Mouse (Mus musculus) kidney, embryonic 14.5 days (tissue): ENCODE results near the gene Gemin6. TPM values are rescaled to one million over a fixed set of nuclear protein-coding genes. Genes with fewer than 3 reads are reported as not detected.
"Not testable (repeated sequence)": the region's sequence is repeated elsewhere in the genome, so short reads cannot be mapped to it uniquely, and the experiment has no call there.

Source experiments
- ATAC-seq: fragments of 200-750 bp; cut with Nextera tagmentation; 2 replicates; pipeline ENCODE4 v1.8.0; 2017; ENCODE audit warnings: moderate number of reproducible peaks, mild to moderate bottlenecking, moderate TSS enrichment, moderate library complexity; ENCODE audit not compliant: low FRiP score, low TSS enrichment
- H3K27ac ChIP-seq: fragments of 300-500 bp; sonication (generic); 2 replicates; pipeline ENCODE4 v1.5.1; 2014; ENCODE audit warnings: low read depth, mild to moderate bottlenecking, low read length, moderate library complexity, mixed read lengths
- H3K27me3 ChIP-seq: fragments of 300-500 bp; sonication (generic); 2 replicates; pipeline ENCODE4 v1.6.1; 2014; ENCODE audit warnings: mild to moderate bottlenecking, low read length; ENCODE audit not compliant: control insufficient read depth, insufficient read depth
- H3K36me3 ChIP-seq: fragments of 300-500 bp; sonication (generic); 2 replicates; pipeline ENCODE4 v1.6.1; 2014; ENCODE audit warnings: low read length, mixed read lengths; ENCODE audit not compliant: control insufficient read depth, insufficient read depth
- H3K4me1 ChIP-seq: fragments of 300-500 bp; sonication (generic); 2 replicates; pipeline ENCODE4 v1.6.1; 2014; ENCODE audit warnings: low read length, mixed read lengths; ENCODE audit not compliant: control insufficient read depth, insufficient read depth
- H3K4me2 ChIP-seq: fragments of 300-500 bp; sonication (generic); replicated peaks from 2 replicates; pipeline ENCODE4 v1.6.1; 2014; ENCODE audit warnings: low read depth, mild to moderate bottlenecking, low read length
- H3K4me3 ChIP-seq: fragments of 300-500 bp; sonication (generic); 2 replicates; pipeline ENCODE4 v1.5.1; 2014; ENCODE audit warnings: mild to moderate bottlenecking, low read length
- H3K9ac ChIP-seq: fragments of 300-500 bp; sonication (generic); 2 replicates; pipeline ENCODE4 v1.6.1; 2014; ENCODE audit warnings: low read depth, mild to moderate bottlenecking, low read length, moderate library complexity
- H3K9me3 ChIP-seq: fragments of 300-500 bp; sonication (generic); 2 replicates; pipeline ENCODE4 v1.6.1; 2016; ENCODE audit warnings: low read length; ENCODE audit not compliant: control insufficient read depth
- WGBS: fragments of 180-500 bp; shearing (Covaris S2); extraction: QIAGEN DNeasy Blood & Tissue Kit; methylation state at CpG from one replicate; pipeline ENCODE4 v1.1.7; 2014; 5-methylcytosine and 5-hydroxymethylcytosine counted together
- polyA plus RNA-seq: library from polyadenylated mRNA; unstranded; fragments of >200 nt; fragmentation: Nextera tagmentation; extraction: Ambion mirVana; gene quantifications from 2 replicates; pipeline ENCODE4 v1.2.1, GENCODE M21; 2014

Gemin6 gene
- polyA plus RNA-seq: 49.0 and 61.9 TPM in 2 replicates

DNA sequence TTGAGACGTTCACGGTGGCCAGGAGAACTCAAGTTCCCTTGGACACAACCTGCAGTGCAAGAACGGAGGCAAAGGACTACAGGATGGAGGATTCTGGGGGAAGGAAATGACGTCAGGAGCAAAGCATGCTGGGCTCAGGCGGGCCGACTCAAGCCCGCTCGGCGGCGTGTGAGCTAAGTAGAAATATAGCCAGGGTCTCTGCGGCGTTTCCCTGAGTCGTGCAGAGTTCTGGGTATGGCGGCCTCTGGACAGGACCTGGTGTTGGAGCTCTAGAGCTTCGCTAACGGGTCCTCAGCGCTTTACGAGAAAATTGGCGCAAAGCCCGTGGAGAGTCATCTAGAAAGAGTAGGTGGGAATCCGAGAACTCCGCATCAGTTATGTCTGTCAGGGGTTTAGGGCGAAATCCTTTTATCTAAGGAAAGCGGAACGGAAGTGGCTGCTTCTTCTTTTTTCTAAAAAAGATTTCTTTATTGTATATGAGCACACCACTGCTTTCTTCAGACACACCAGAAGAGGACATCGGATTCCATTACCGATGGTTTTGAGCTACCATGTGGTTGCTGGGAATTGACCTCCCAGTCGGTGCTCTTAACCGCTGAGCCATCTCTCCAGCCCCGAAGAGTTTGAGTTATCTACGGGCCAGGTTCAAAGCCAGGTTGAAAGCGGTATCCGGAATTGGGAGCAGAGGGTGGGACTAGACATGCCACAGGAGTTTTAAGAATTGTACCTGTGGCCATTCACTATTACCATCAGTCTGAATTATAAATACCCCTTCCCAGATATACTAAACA is at the start of gene Gemin6:
TSS of gene Gemin6 (plus strand) at position 116 of the 791 bp plus-strand sequence.
- under 1% methylated on average over 33 of the region's 33 CpGs for WGBS
- ATAC-seq: peak; percentile 95
- H3K36me3 ChIP-seq: 0 out of 2 replicates have a peak, but pooled peaks cover 3% of the 10 kb centered on the region
- no peaks in the 10 kb centered on the region for H3K9me3 ChIP-seq
- no peaks in the 10 kb centered on the region for H3K27me3 ChIP-seq
- peak within 1 kb of the TSS; percentile 69 for H3K4me2 ChIP-seq
- peak within 1 kb of the TSS; percentile 71 for H3K9ac ChIP-seq
- H3K27ac ChIP-seq: peak within 1 kb of the TSS; percentile 69
- H3K4me1 ChIP-seq: no peaks in the 10 kb centered on the region
- H3K4me3 ChIP-seq: peak within 1 kb of the TSS; percentile 47

DNA sequence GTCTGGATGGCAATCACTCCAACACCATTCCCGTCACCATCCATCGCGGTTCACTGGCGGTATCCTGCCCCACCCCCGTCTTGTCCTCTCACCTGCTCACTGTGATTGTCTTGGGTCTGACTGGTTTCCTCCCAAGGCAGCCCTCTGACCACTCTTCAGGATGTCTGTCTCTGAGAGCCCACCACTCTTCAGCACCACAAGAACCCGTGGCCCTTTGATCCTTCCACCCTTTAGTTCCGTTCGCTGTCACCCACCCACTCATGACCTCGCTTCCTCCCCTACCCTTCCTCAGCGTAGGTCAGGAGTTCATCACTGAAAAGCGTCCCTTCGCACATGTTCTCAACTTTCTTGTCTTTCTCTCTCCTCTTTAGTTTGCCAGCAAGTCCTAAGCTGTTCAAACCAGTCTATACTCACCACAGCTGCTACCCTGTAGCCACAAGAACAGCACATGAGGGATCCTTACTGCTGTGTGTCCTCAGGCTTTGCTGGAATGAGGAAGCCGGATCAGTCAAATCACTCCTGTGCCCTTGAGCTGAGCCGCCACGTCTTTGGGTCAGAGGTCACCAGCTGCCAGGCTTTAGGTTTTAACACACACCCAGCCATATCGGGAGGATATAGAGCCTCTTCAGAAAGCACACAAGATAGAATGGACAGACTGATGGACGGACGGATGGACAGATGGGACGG is 49.4 kb upstream of the Gemin6 start:
- WGBS: 55% methylated on average over 19 of the region's 19 CpGs
- Histone ChIP-seq H3K4me1 (0 out of 2 replicates have a peak, but pooled peaks cover 8% of the 10 kb centered on the region), H3K9ac (no peak overlapping the region), H3K4me2 (no peak overlapping the region), H3K27me3 (no peaks in the 10 kb centered on the region), H3K27ac (no peak overlapping the region), H3K4me3 (no peak overlapping the region), H3K36me3 (no peaks in the 10 kb centered on the region), H3K9me3 (no peaks in the 10 kb centered on the region)
- 0 out of 2 replicates have a peak, but pooled peaks have one; percentile 54 for ATAC-seq

DNA sequence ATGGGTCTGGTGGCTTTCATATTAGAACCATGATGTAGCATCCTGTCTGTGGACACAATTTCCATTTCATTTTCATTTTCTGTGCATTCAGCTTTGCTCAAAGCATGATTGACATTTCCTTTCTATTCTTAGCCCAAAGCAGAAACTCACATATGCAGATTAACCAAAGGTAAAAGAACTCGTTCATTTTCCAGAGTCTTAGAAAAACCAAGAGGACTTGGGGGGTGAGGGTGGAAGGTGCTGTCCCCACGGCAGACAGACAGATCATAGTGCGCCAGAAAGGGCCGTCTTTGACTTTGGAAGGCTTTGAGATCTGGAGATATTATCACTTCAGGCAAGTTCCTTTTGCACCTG is 48.9 kb upstream of the Gemin6 start:
- H3K9me3 ChIP-seq: no peaks in the 10 kb centered on the region
- H3K36me3 ChIP-seq: no peaks in the 10 kb centered on the region
- H3K27ac ChIP-seq: no peak overlapping the region
- H3K4me1 ChIP-seq: 0 out of 2 replicates have a peak, but pooled peaks cover 8% of the 10 kb centered on the region
- H3K4me2 ChIP-seq: no peak overlapping the region
- no peak overlapping the region for H3K4me3 ChIP-seq
- no peak for ATAC-seq
- WGBS: 82% methylated on average over 4 of the region's 4 CpGs
- H3K27me3 ChIP-seq: no peaks in the 10 kb centered on the region
- H3K9ac ChIP-seq: no peak overlapping the region

DNA sequence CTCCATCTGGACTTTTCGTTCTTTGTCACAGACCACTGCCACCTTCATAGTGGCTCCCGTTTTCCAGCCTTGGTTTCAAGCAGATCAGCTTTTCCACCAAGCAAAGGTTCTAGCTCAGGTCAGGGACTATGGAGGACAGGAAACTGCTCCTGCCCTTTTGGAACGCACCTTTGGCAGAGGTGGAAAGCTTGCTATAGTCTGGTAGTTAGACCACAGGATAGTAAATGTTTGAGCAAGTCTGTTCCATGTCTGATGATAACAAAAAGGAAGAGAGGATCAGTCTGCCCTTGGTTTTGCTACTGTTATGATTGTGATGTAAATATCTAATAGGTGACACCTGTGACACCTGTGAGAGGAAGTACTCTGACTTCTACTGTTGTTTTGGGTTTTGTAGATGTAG is 48.3 kb upstream of the Gemin6 start:
- H3K27me3 ChIP-seq: no peaks in the 10 kb centered on the region
- H3K4me2 ChIP-seq: no peak overlapping the region
- H3K36me3 ChIP-seq: no peaks in the 10 kb centered on the region
- 0 out of 2 replicates have a peak, but pooled peaks cover 8% of the 10 kb centered on the region for H3K4me1 ChIP-seq
- H3K9ac ChIP-seq: no peak overlapping the region
- no peak overlapping the region for H3K27ac ChIP-seq
- 90% methylated on average over 3 of the region's 3 CpGs for WGBS
- ATAC-seq: no peak
- no peak overlapping the region for H3K4me3 ChIP-seq
- H3K9me3 ChIP-seq: no peaks in the 10 kb centered on the region

DNA sequence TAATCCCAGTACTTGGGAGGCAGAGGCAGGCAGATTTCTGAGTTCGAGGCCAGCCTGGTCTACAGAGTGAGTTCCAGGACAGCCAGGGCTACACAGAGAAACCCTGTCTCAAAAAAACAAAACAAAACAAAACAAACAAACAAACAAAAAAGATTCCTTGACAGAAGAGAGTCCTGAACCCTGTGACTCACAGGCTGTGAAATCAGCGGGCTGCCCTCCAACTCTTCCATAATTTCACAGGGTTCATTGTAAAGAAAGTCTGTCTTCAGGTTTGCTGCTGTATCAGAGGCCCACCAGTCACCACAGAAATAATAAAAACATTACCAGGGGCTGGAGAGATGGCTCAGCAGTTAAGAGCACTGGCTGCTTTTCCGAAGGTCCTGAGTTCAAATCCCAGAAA is 45.4 kb upstream of the Gemin6 start:
- 92% methylated on average over 3 of the region's 3 CpGs for WGBS
- H3K4me1 ChIP-seq, ATAC-seq, H3K27ac ChIP-seq, H3K9me3 ChIP-seq, H3K4me3 ChIP-seq, H3K4me2 ChIP-seq, H3K27me3 ChIP-seq, H3K36me3 ChIP-seq, H3K9ac ChIP-seq: not testable (repeated sequence)

DNA sequence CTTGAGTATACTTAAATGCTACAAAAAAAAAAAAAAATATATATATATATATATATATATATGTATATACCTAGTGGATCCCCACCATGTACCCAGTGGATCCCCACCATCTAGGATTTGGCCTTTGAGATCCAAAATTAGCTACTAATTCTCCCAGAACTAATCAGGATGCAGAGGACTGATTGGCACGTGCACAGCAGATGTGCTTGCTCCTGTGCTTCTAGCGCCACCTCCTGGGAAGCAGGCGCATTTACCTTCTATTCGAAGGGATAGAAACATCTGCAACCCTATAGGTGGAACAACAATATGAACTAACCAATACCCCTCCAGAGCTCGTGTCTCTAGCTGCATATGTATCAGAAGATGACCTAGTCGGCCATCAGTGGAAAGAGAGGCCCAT is 44.3 kb upstream of the Gemin6 start:
- H3K36me3 ChIP-seq: no peaks in the 10 kb centered on the region
- H3K9ac ChIP-seq: no peak overlapping the region
- no peak overlapping the region for H3K4me2 ChIP-seq
- WGBS: 2% methylated on average over 6 of the region's 6 CpGs
- 0 out of 2 replicates have a peak, but pooled peaks cover 2% of the 10 kb centered on the region for H3K4me1 ChIP-seq
- ATAC-seq: peak; percentile 77
- H3K4me3 ChIP-seq: no peak overlapping the region
- H3K9me3 ChIP-seq: no peaks in the 10 kb centered on the region
- no peak overlapping the region for H3K27ac ChIP-seq
- no peaks in the 10 kb centered on the region for H3K27me3 ChIP-seq

DNA sequence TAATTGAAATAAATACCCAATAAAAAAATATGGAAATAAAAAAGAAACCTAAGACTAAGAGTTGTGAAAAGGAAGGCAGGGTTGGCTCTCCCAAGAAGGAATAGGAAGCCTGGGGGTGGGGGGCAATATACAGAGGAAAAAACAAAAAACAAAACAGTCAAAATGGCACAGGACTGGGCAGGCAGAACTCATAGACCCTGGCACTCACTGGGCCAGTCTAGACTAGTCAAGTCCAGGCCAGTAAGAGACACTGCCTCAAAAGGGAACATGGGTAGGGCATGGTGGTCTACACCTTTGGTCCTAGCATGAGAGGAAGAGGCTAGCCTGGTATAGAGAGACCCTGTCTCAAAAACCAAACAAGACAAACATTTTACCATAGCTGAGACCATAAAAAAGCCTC is 43.8 kb upstream of the Gemin6 start:
- no peaks in the 10 kb centered on the region for H3K36me3 ChIP-seq
- no peaks in the 10 kb centered on the region for H3K4me1 ChIP-seq
- no peak overlapping the region for H3K9ac ChIP-seq
- no peaks in the 10 kb centered on the region for H3K27me3 ChIP-seq
- H3K27ac ChIP-seq: no peak overlapping the region
- H3K4me2 ChIP-seq: no peak overlapping the region
- H3K4me3 ChIP-seq: no peak overlapping the region
- no peaks in the 10 kb centered on the region for H3K9me3 ChIP-seq
- ATAC-seq: peak; percentile 47; the same call in 1 of the 2 replicates

DNA sequence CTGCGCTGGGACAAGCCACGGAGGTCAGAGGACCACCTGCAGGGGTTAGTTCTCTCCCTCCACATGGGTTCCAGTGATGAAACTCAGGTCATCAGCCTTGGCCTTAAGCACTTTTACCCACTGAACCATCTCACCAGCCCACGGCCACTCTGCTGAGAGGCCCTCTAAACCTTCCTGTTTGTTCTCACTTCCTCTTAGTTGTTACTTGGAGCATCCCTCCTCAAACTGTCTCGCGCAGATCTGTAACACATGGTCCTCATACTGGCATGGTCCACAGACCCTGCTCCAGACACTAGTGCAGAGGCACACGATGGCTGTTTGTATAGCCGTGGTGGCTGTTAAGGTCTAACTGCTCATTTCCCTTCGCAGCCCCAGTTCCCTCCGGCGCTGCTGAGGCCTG is 40.6 kb upstream of the Gemin6 start:
- Histone ChIP-seq H3K27ac (no peak overlapping the region), H3K4me2 (no peak overlapping the region), H3K36me3 (no peaks in the 10 kb centered on the region), H3K9me3 (no peaks in the 10 kb centered on the region), H3K27me3 (no peaks in the 10 kb centered on the region), H3K4me3 (no peak overlapping the region), H3K4me1 (no peaks in the 10 kb centered on the region), H3K9ac (no peak overlapping the region)
- ATAC-seq: no peak
- WGBS: 73% methylated on average over 9 of the region's 10 CpGs

DNA sequence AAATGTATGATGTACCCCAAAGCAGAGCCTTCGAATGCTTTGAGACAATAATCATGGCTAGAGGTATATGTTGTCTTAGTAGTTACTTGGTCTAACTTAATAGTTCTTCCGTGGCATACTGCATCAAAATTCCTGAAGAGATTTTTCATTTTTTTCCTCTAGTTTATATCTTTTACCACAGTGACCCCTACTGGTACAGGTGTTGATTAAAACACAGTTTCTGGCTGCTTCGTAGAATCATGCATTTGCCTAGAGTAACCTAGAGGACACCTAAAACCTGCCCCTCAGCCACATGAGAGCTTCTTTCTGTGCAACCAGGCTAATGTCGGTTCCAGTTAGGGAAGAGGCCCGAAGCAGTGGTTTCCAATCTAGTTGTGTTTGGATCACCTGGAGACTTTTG is 31.2 kb upstream of the Gemin6 start:
- no peaks in the 10 kb centered on the region for H3K4me1 ChIP-seq
- H3K27ac ChIP-seq: no peak overlapping the region
- H3K9ac ChIP-seq: no peak overlapping the region
- H3K4me2 ChIP-seq: no peak overlapping the region
- H3K9me3 ChIP-seq: no peaks in the 10 kb centered on the region
- peaks cover 21% of the 10 kb centered on the region for H3K36me3 ChIP-seq
- no peak for ATAC-seq
- H3K4me3 ChIP-seq: no peak overlapping the region
- 64% methylated on average over 5 of the region's 5 CpGs for WGBS
- H3K27me3 ChIP-seq: no peaks in the 10 kb centered on the region
